Mouse (Mus musculus) natural killer cell, adult 2 months (primary cell): Measurements from ENCODE around the gene Klf16.
"Not testable (repeated sequence)": the region's sequence is repeated elsewhere in the genome, so short reads cannot be mapped to it uniquely, and the experiment has no call there.

ENCODE experiments used
- DNase-seq, 2 experiments: peaks; one replicate each; pipeline ENCODE4 v3.0.0; 2022; ENCODE audit warnings: low spot score in 2 of 2

Klf16 gene

DNA sequence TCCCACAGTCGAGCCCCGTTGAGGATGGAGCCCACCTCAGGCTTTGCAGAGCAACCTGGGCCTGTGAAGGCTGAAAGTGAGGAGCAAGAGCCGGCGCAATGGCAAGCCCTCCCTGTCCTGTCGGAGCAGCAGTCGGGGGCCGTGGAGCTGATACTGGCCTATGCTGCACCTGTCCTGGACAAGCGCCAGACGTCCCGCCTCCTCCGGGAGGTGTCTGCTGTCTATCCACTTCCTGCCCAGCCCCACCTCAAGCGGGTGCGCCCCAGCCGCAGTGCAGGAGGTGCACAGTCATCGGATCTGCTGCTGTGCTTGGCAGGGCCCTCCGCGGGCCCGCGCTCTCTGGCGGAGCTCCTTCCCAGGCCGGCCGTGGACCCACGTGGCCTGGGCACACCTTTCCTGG, 29.2 kb upstream of the Klf16 start:
- DNase-seq: no peak

- DNase-seq: not testable (repeated sequence)
Measured at GRCm38 (mm10) chr10:80605721-80606120, 28.6 kb upstream of the Klf16 start, which contains the start of gene Gm49322. Gene Gm49322 (plus strand): TSS chr10:80606021.

GRCm38 (mm10) chr10:80604988-80605387, 27.9 kb upstream of the Klf16 start:
- no peak for DNase-seq

- peak in 1 of 2 experiments; percentile 61 for DNase-seq
Measured at GRCm38 (mm10) chr10:80604001-80604509, 26.9 kb upstream of the Klf16 start.

DNA sequence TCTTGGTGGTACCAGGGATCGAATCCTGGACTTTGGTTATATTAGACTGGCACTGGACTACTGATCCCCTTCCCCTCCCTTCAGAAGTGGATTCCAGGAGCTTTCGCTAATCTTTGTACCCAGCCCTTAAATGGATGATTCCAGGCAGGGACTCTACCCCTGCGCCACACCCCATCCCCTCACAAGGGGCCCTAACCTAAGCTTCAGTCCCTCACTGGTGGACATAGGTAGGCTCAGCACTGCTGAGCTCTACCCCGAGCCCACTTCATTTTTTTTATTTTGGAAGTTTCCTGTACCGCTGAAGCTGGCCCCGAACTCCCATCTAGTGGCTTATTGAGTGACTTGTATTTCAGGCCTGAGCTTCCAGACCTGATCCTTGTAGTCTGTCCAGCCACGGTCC, 26.2 kb upstream of the Klf16 start:
- DNase-seq: no peak

DNA sequence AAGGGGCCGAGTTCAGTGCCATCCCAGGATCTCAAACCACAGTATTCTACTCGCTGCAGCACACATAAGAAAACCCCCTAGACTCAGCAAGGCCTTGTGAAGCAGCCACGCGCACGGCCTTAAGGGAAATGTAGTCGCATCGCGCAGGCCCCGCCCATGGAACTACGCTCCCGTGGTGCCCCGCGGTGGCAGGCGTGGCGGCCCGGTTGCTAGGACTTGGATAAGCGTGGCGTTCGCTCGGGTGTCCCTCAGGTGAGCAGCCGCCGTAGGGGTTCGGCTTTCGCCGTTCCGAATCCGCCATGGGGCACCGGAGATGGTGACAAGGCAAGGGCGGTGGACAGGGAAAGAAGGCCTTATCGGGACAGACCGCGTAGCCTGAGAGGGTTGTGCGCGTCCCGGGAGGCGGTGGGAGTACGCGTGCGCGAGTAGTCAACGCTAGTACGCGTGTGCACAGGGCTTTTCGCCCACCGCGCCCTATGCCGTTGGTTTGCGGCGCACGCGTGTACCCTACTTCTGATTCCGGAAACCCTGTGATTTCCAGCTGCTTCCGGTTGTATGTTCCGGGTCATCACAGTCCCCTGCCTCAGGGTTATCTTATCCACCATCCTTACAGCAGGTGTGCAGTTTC, 25.7 kb upstream of the Klf16 start, which contains the start of the genes Scamp4 and Adat3:
Gene Scamp4, plus strand, starts transcription at position 175 of the 628 bp plus-strand sequence.
Gene Adat3, plus strand, starts transcription at position 183 of the 628 bp plus-strand sequence.
- peak; percentile 92 to 95 for DNase-seq

DNA sequence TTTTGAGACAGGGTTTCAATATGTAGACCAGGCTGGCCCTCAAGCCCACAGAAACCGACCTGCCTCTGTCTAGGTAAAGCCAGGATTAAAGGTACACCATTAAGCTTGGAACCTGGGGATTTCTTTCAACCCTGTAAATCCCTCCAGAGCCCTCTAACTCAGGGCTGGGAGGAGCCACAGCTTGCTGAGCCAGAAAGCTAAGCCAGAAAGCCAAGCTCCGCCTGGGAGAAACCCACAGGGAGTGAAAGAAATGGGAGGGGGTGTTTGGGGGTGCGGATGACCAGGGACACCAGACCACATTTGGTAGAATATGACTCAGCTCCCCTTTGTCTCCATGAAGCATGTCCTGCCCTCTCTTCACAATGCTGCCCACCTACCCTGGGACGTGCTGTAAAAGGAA, 19.2 kb upstream of the Klf16 start:
- no peak for DNase-seq

GRCm38 (mm10) chr10:80589879-80590854, 13.0 kb upstream of the Klf16 start, which contains the start of gene Abhd17a:
Gene Abhd17a (minus strand): TSS chr10:80590341.
- peak; percentile 95 to 97 for DNase-seq

GRCm38 (mm10) chr10:80589127-80589878, 12.2 kb upstream of the Klf16 start:
- DNase-seq: peak in 1 of 2 experiments; percentile 74

- DNase-seq: no peak
Measured at GRCm38 (mm10) chr10:80587305-80587657, 10.2 kb upstream of the Klf16 start.

- DNase-seq: no peak
Measured at GRCm38 (mm10) chr10:80586407-80587304, 9.5 kb upstream of the Klf16 start.

- no peak for DNase-seq
Measured at GRCm38 (mm10) chr10:80585581-80585980, 8.5 kb upstream of the Klf16 start.

DNA sequence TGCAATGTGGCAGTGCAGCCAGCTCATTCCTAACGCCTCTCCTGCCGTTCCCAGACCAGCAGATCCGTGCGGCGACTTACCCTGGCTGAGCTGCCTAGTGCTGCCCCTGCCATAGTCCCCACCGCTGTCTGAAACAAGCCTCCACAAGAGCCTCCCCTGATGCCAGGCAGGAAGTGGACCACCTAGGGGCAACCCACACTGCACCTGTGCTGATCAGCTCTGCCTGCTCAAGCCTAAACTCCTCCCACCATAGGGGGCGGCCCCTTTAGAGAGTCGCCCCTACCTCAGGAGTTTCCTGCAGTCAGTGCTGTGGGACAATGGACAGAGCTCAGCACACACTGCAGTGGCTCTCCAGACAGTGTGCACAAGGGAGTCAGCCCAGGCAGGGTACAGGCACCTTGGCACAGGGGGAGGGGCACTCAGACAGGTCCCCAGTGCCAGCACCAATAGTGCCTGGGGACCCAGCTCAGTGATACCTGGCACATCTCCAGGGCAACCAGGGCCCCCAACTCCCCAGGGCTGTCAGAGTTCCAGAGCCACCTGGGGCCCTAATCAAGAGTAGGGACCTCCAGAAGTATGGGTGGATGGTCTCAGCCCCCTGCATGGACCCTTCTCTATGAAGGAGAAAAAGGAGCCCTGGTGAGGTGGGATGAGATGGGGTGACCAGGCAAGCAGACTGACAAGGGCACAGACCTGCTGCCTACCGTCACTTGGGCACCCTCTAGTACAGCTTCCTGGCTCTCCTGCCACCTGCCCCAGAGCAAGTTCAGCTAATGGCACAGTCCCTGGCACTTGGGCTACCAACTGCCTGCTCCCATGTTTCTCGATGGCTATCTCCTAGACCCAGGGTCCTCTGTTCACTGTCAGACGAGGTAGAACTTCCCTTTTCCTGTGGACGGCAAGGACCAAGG, 7.8 kb upstream of the Klf16 start:
- DNase-seq: no peak

DNA sequence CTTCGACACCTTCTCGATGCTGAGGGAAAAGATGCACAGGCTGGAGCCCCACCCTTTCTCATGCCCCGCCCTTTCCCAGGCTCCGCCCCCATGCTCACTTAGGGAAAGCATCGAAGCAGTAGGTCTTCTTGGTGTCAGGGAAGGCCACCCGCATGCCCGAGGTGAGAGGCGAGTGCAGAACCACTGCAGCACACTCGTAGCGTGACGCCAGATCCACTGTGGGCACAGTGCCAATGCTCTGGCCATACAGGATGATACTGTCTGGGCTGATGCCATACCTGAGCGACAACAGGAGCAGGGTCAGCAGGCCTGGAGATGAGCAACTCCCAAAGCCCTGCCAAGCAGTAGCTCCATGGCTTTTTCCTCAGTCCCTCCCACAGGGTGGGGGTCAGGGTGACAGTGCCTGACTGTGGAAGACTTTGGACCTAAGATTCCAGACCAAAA, 6.9 kb upstream of the Klf16 start:
- no peak for DNase-seq

DNA sequence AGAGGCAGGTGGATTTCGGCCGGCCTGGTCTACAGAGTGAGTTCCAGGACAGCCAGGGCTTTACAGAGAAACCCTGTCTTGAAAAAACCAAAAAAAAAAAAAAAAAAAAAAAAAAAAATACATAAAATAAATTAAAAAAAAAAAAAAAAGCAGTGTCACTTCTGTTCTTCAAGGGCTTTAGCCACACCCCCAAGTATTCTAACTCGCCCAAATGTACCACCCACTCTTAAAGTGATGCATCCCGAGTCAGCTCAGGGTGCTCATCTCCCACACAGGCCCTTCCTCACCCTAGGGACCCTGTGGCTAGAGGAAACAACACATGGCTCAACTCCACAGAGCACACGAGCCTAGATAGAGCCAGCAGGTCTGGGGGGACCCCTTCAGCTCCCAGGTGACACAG, 5.9 kb upstream of the Klf16 start:
- DNase-seq: no peak

GRCm38 (mm10) chr10:80578911-80579310, 1.8 kb upstream of the Klf16 start:
- peak; percentile 63 to 85 for DNase-seq

DNA sequence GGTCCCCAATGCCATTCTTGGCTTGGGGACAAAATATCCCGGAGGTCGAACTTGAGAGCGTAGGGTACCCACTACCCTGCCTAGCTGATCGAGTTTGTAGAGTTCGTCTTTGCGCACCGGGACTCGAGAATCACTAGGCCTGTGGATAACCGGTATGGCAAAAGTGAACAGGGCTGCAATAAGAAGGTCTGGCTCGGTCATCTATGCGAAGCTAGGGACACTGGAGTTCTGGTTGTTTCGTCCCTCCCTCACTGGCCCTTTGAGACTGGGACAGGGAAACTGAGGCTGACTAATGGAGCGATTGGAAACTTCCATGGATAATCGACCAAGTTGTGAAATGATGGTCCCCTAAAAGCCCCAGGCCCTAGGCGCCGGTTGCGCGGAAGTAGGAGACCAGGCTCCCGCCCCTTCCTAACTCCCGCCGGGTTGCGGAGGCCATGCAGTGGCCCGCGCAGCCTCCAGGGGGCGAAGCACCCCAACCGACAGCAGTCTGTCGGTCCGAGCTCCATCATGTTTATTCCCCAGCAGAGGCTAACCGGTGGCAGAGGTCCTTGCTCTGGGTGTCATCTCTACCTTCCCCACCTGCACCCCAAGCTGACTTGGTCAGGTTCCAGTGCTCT, 1.1 kb upstream of the Klf16 start:
- peak; percentile 82 to 87 for DNase-seq

DNA sequence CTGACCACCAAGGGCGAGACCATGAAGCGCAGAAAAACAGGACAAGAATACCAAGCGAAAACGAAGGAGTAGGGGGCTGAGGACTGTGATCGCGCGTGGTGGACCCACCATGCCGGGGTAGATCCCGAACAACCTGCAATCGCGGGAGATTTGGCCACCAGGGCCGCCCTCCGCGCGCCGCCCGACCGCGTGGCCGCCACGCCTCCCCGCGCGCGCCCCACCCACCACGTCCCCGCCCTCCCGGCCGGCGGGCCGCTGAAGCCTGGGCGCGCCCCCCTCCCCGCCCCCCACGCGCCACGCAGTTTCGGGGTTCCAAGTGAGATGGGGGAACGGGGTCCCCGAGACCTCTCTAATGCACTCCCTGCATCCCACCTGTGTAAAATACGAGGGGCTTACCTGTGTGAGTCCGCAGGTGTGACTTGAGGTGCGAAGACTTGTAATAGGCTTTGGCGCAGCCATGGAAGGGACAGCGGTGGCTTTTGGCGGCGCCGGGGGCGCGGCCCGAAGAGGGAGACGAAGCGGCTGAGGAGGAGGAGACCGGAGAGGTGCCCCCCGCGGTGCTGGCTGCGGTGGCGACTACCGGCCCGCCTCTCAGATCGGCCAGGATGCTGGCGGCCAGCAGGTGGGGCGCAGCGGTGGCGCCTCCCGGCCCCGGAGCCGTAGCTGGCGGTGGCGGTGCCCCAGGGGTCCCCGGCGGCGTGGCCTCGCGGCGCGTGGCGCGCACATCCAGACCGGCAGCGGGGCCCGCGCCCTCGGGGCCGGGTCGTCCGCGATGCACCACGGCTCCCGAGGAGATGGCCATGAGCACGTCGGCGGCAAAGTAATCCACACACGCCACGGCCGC, 548 bp downstream of the Klf16 start:
- peak; percentile 50 to 64 for DNase-seq
